Mouse (Mus musculus): ENCODE measurements at regions not wholly inside any gene's neighbourhood (a gene's known extent, or its start where the extent isn't known, plus 50 kb on each side); places are given as distances from the start of the nearest gene placed in this dataset.
"Not testable (repeated sequence)": the region's sequence is repeated elsewhere in the genome, so short reads cannot be mapped to it uniquely, and the experiment has no call there.

- H3K4me1 ChIP-seq (ENCODE audit: control insufficient read depth, insufficient read depth, low read length): no peaks in the 10 kb centered on the region
- H3K36me3 ChIP-seq (ENCODE audit: control insufficient read depth, insufficient read depth, low read length): no peaks in the 10 kb centered on the region
- H3K27ac ChIP-seq (replicated peaks; ENCODE audit: low read depth, low read length): no peak overlapping the region
- no peak overlapping the region for H3K4me3 ChIP-seq (replicated peaks; ENCODE audit: low read length)
- no peak for DNase-seq (ENCODE audit: low spot score)
- H3K4me2 ChIP-seq (replicated peaks; ENCODE audit: low read depth, low read length, severe bottlenecking): no peak overlapping the region
- H3K27me3 ChIP-seq (ENCODE audit: control insufficient read depth, insufficient read depth, low read length): no peaks in the 10 kb centered on the region
- TF ChIP-seq POLR2A (IDR thresholded peaks at IDR 0.05; ENCODE audit: borderline replicate concordance, extremely low read depth, insufficient read depth, insufficient read length): no peak
- H3K9me3 ChIP-seq (ENCODE audit: control insufficient read depth, low read length): no peaks in the 10 kb centered on the region
- WGBS: 76% methylated on average over 7 of the region's 7 CpGs
- no peak for ATAC-seq (ENCODE audit: low FRiP score, low read depth)
- H3K9ac ChIP-seq (ENCODE audit: low read depth, low read length, severe bottlenecking): no peak overlapping the region
Observed at GRCm38 (mm10) chr1:189136731-189137385, 129.2 kb upstream of the Kctd3 start.

- ATAC-seq (ENCODE audit: low FRiP score, low read depth): no peak
Observed at GRCm38 (mm10) chr1:189135826-189136225, 128.2 kb upstream of the Kctd3 start.

GRCm38 (mm10) chr1:189128706-189129105 lies 121.1 kb upstream of the Kctd3 start:
- TF ChIP-seq POLR2A (IDR thresholded peaks at IDR 0.05; ENCODE audit: borderline replicate concordance, extremely low read depth, insufficient read depth, insufficient read length): no peak
- no peak for ATAC-seq (ENCODE audit: low FRiP score, low read depth)
- no peak overlapping the region for H3K27ac ChIP-seq (replicated peaks; ENCODE audit: low read depth, low read length)

More at GRCm38 (mm10) chr1:189135826-189136225, 128.2 kb upstream of the Kctd3 start:
- no peaks in the 10 kb centered on the region for H3K4me1 ChIP-seq (ENCODE audit: control insufficient read depth, insufficient read depth, low read length)
- H3K4me3 ChIP-seq (replicated peaks; ENCODE audit: low read length): no peak overlapping the region
- no peak overlapping the region for H3K9ac ChIP-seq (ENCODE audit: low read depth, low read length, severe bottlenecking)
- no peak overlapping the region for H3K27ac ChIP-seq (replicated peaks; ENCODE audit: low read depth, low read length)
- no peak for DNase-seq (ENCODE audit: low spot score)
- WGBS: 43% methylated on average over 4 of the region's 4 CpGs
- H3K9me3 ChIP-seq (ENCODE audit: control insufficient read depth, low read length): no peaks in the 10 kb centered on the region
- H3K27me3 ChIP-seq (ENCODE audit: control insufficient read depth, insufficient read depth, low read length): no peaks in the 10 kb centered on the region
- H3K36me3 ChIP-seq (ENCODE audit: control insufficient read depth, insufficient read depth, low read length): no peaks in the 10 kb centered on the region
- H3K4me2 ChIP-seq (replicated peaks; ENCODE audit: low read depth, low read length, severe bottlenecking): no peak overlapping the region
- TF ChIP-seq POLR2A (IDR thresholded peaks at IDR 0.05; ENCODE audit: borderline replicate concordance, extremely low read depth, insufficient read depth, insufficient read length): no peak

GRCm38 (mm10) chr1:189128246-189128645 lies 120.6 kb upstream of the Kctd3 start:
- not testable (repeated sequence) for H3K36me3 ChIP-seq (ENCODE audit: control insufficient read depth, insufficient read depth, low read length); H3K4me3 ChIP-seq (replicated peaks; ENCODE audit: low read length); ATAC-seq (ENCODE audit: low FRiP score, low read depth); H3K4me1 ChIP-seq (ENCODE audit: control insufficient read depth, insufficient read depth, low read length); H3K27me3 ChIP-seq (ENCODE audit: control insufficient read depth, insufficient read depth, low read length); H3K27ac ChIP-seq (replicated peaks; ENCODE audit: low read depth, low read length); H3K9ac ChIP-seq (ENCODE audit: low read depth, low read length, severe bottlenecking); H3K4me2 ChIP-seq (replicated peaks; ENCODE audit: low read depth, low read length, severe bottlenecking); DNase-seq (ENCODE audit: low spot score); H3K9me3 ChIP-seq (ENCODE audit: control insufficient read depth, low read length)
- 61% methylated on average over 5 of the region's 5 CpGs for WGBS

More at GRCm38 (mm10) chr1:189128706-189129105, 121.1 kb upstream of the Kctd3 start:
- 90% methylated on average over 2 of the region's 2 CpGs for WGBS
- H3K36me3 ChIP-seq (ENCODE audit: control insufficient read depth, insufficient read depth, low read length): no peaks in the 10 kb centered on the region
- H3K4me1 ChIP-seq (ENCODE audit: control insufficient read depth, insufficient read depth, low read length): no peaks in the 10 kb centered on the region
- no peaks in the 10 kb centered on the region for H3K9me3 ChIP-seq (ENCODE audit: control insufficient read depth, low read length)
- DNase-seq (ENCODE audit: low spot score): no peak
- H3K9ac ChIP-seq (ENCODE audit: low read depth, low read length, severe bottlenecking): no peak overlapping the region
- H3K4me3 ChIP-seq (replicated peaks; ENCODE audit: low read length): no peak overlapping the region
- H3K4me2 ChIP-seq (replicated peaks; ENCODE audit: low read depth, low read length, severe bottlenecking): no peak overlapping the region
- no peaks in the 10 kb centered on the region for H3K27me3 ChIP-seq (ENCODE audit: control insufficient read depth, insufficient read depth, low read length)

GRCm38 (mm10) chr1:189127367-189127766 lies 119.7 kb upstream of the Kctd3 start:
- H3K9me3 ChIP-seq (ENCODE audit: control insufficient read depth, low read length): no peaks in the 10 kb centered on the region
- no peak overlapping the region for H3K4me2 ChIP-seq (replicated peaks; ENCODE audit: low read depth, low read length, severe bottlenecking)
- no peak for TF ChIP-seq POLR2A (IDR thresholded peaks at IDR 0.05; ENCODE audit: borderline replicate concordance, extremely low read depth, insufficient read depth, insufficient read length)
- ATAC-seq (ENCODE audit: low FRiP score, low read depth) (no peak), DNase-seq (ENCODE audit: low spot score) (no peak)
- no peak overlapping the region for H3K4me3 ChIP-seq (replicated peaks; ENCODE audit: low read length)
- H3K27ac ChIP-seq (replicated peaks; ENCODE audit: low read depth, low read length): no peak overlapping the region
- 44% methylated on average over 5 of the region's 5 CpGs for WGBS
- no peaks in the 10 kb centered on the region for H3K4me1 ChIP-seq (ENCODE audit: control insufficient read depth, insufficient read depth, low read length)
- H3K36me3 ChIP-seq (ENCODE audit: control insufficient read depth, insufficient read depth, low read length): no peaks in the 10 kb centered on the region
- H3K27me3 ChIP-seq (ENCODE audit: control insufficient read depth, insufficient read depth, low read length): no peaks in the 10 kb centered on the region
- H3K9ac ChIP-seq (ENCODE audit: low read depth, low read length, severe bottlenecking): no peak overlapping the region
